Mouse (Mus musculus) CH12.LX (cell line): ENCODE results near the gene Gm45902.

Experiments
- BHLHE40 ChIP-seq: IDR thresholded peaks from 2 replicates; pipeline ENCODE4 v1.6.1; 2011; ENCODE audit warnings: mild to moderate bottlenecking, low read depth, low read length, improper control_type of control experiment
- POLR2A ChIP-seq: IDR thresholded peaks from 2 replicates; pipeline ENCODE4 v1.6.1; 2011; ENCODE audit warnings: low read depth, mild to moderate bottlenecking, improper control_type of control experiment, low read length
- RCOR1 ChIP-seq: conservative IDR thresholded peaks from 2 replicates; pipeline ENCODE4 v1.6.1; 2012; ENCODE audit warnings: low read depth, mild to moderate bottlenecking, inconsistent platforms, low read length, improper control_type of control experiment

- no peak for TF ChIP-seq BHLHE40
- no peak for TF ChIP-seq POLR2A
- TF ChIP-seq RCOR1 = no peak
Measured at GRCm38 (mm10) chr2:3473891-3474290, 38.7 kb downstream of the Gm45902 start.
